8 mouse cellular contexts compared by ENCODE assay signal in the genomic region with DNA sequence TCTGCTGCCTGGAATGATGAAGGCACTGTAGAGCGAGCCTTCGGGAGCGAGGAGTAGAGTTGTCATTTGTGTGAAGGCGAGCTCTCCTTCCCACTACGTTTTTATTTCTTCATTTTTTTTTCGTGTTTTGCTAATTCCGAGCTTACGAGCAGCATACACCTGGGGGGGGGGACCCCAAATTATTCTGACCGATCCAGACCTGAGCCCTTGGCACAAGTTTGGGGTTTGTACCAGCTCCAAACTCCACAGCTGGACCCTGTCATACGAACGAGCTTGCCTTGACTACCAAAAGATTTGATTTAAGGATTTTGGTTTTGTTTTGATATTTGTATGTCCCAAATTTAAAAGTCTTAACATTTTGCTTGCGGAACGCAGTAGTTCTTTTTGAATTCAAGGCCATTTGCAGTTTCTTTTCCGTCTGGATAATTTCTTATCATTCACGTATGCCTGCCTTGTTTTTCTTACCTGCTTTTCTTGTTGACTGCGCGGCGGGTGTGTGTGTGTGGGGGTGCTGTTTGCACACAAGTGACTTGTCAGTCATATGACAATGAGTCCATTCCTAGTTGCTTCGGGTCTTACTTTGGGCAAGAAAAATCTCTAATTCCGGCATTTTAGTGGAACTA. TPM values are rescaled to one million over a fixed set of nuclear protein-coding genes. Genes with fewer than 3 reads are reported as not detected.
A peak's percentile ranks its signal among the peaks of the same experiment; 100 is the strongest.
DNase-seq lines count a peak whose midpoint lies in the region; ATAC-seq and TF ChIP-seq lines count a peak whose summit lies in the region.

No protein-coding gene starts in this region.

- no peaks in the 10 kb centered on the region for H3K9me3 ChIP-seq in MEL (replicated peaks; ENCODE audit: insufficient read depth, low read length)
- no peaks in the 10 kb centered on the region for H3K9me3 ChIP-seq in heart, embryonic 15.5 days (replicated peaks)
- H3K9me3 ChIP-seq in lung, embryonic 16.5 days (ENCODE audit: control insufficient read depth, low read length) = no peaks in the 10 kb centered on the region

- peak; percentile 69 to 73 for DNase-seq in B cell, adult 2 months
- peak; percentile 64 for DNase-seq in MEL (ENCODE audit: low read depth, low spot score)
- peak; percentile 57 for DNase-seq in embryo, embryonic 10 days (ENCODE audit: low spot score)
- peak; percentile 71 for DNase-seq in kidney, postnatal 10 days
- peak; percentile 22 to 46 for DNase-seq in spleen, postnatal 10 days (ENCODE audit: low spot score in 2 of 2)
- no peak for DNase-seq in urinary bladder, postnatal 4 days (ENCODE audit: low spot score in 2 of 2)

- H3K4me1 ChIP-seq in MEL (ENCODE audit: control insufficient read depth in 1 of 2, insufficient read depth in 2 of 2, low read length in 2 of 2) = peaks cover 0 to 10% of the 10 kb centered on the region in 2 experiments; a peak in 2 of 4 replicates
- peaks cover 30% of the 10 kb centered on the region for H3K4me1 ChIP-seq in heart, embryonic 15.5 days (replicated peaks)
- H3K4me1 ChIP-seq in lung, embryonic 16.5 days (replicated peaks; ENCODE audit: control insufficient read depth, insufficient read depth, low read length) = peaks cover 21% of the 10 kb centered on the region

- H3K27me3 ChIP-seq in MEL (ENCODE audit: control insufficient read depth in 1 of 2, insufficient read depth in 2 of 2, low read length in 2 of 2) = no peaks in the 10 kb centered on the region
- H3K27me3 ChIP-seq in heart, embryonic 15.5 days = no peaks in the 10 kb centered on the region
- H3K27me3 ChIP-seq in lung, embryonic 16.5 days (ENCODE audit: control insufficient read depth, insufficient read depth, low read depth, low read length) = no peaks in the 10 kb centered on the region

- peak overlapping the region; percentile 75 for H3K9ac ChIP-seq in MEL (ENCODE audit: control insufficient read depth, low read depth, low read length, poor library complexity, severe bottlenecking)
- H3K9ac ChIP-seq in heart, embryonic 15.5 days = peak overlapping the region; percentile 78
- peak overlapping the region; percentile 79 for H3K9ac ChIP-seq in lung, embryonic 16.5 days (ENCODE audit: low read length)

- under 1% methylated on average over 20 of the region's 20 CpGs for WGBS in heart, embryonic 15.5 days
- WGBS in lung, embryonic 16.5 days = under 1% methylated on average over 20 of the region's 20 CpGs

- H3K27ac ChIP-seq in MEL (ENCODE audit: control insufficient read depth, low read depth, low read length) = peak overlapping the region; percentile 67
- peak overlapping the region; percentile 96 for H3K27ac ChIP-seq in heart, embryonic 15.5 days
- peak overlapping the region; percentile 99 for H3K27ac ChIP-seq in lung, embryonic 16.5 days (ENCODE audit: low read length)

- no peak for TF ChIP-seq CTCF in MEL (IDR thresholded peaks at IDR 0.05 in 2 of 3, conservative IDR thresholded peaks at IDR 0.05 in 1 of 3; ENCODE audit: control insufficient read depth in 1 of 3, insufficient read depth in 1 of 3, low read depth in 2 of 3, low read length in 3 of 3, poor library complexity in 1 of 3, severe bottlenecking in 1 of 3)

- no peak for TF ChIP-seq EP300 in MEL (IDR thresholded peaks at IDR 0.05; ENCODE audit: low read depth in 1 of 2, low read length in 2 of 2)

- peak overlapping the region; percentile 73 for H3K4me2 ChIP-seq in heart, embryonic 15.5 days
- peak overlapping the region; percentile 59 for H3K4me2 ChIP-seq in lung, embryonic 16.5 days (ENCODE audit: low read depth, low read length)

- TF ChIP-seq RAD21 in MEL (IDR thresholded peaks at IDR 0.05; ENCODE audit: low read depth, low read length) = no peak

- H3K36me3 ChIP-seq in MEL (ENCODE audit: control insufficient read depth in 1 of 2, insufficient read depth in 2 of 2, low read length in 2 of 2) = peaks cover 0 to 7% of the 10 kb centered on the region in 2 experiments; a peak in 3 of 4 replicates
- H3K36me3 ChIP-seq in heart, embryonic 15.5 days = peaks cover 22% of the 10 kb centered on the region
- peaks cover 22% of the 10 kb centered on the region for H3K36me3 ChIP-seq in lung, embryonic 16.5 days (ENCODE audit: control insufficient read depth, insufficient read depth, low read length)

- peak overlapping the region; percentile 71 to 97 for H3K4me3 ChIP-seq in MEL (ENCODE audit: control insufficient read depth in 1 of 2, insufficient read depth in 1 of 2, low read depth in 2 of 2, low read length in 2 of 2)
- H3K4me3 ChIP-seq in heart, embryonic 15.5 days = peak overlapping the region; percentile 69
- H3K4me3 ChIP-seq in lung, embryonic 16.5 days (ENCODE audit: low read length) = peak overlapping the region; percentile 83

- H3K79me2 ChIP-seq in MEL (ENCODE audit: control insufficient read depth, insufficient read depth, low read length, poor library complexity) = peaks cover 7% of the 10 kb centered on the region

- TF ChIP-seq POLR2A in MEL (IDR thresholded peaks at IDR 0.05; ENCODE audit: control insufficient read depth in 1 of 2, insufficient read depth in 1 of 2, low read depth in 1 of 2, low read length in 2 of 2, poor library complexity in 1 of 2) = no peak

- no peak for ATAC-seq in heart, embryonic 15.5 days (replicated peaks; ENCODE audit: insufficient number of reproducible peaks, insufficient read depth, low FRiP score, low read depth)
- no peak for ATAC-seq in lung, embryonic 16.5 days (ENCODE audit: low read depth)

TF ChIP-seq in MEL, 35 proteins besides CTCF, POLR2A, EP300 and RAD21:
- TF ChIP-seq TAL1 (IDR thresholded peaks at IDR 0.05; ENCODE audit: low read length) (no peak), USF1 (IDR thresholded peaks at IDR 0.05; ENCODE audit: low read depth, low read length) (peak; percentile 44; the same call in 1 of the 2 replicates), RCOR1 (IDR thresholded peaks at IDR 0.05; ENCODE audit: low read depth, low read length) (no peak), MAFK (IDR thresholded peaks at IDR 0.05; ENCODE audit: borderline replicate concordance, low read depth, low read length) (no peak), BHLHE40 (IDR thresholded peaks at IDR 0.05; ENCODE audit: borderline replicate concordance, low read depth, low read length) (no peak), MXI1 (IDR thresholded peaks at IDR 0.05; ENCODE audit: low read depth, low read length) (0 out of 2 replicates have a peak, but pooled peaks have one; percentile 49), ZNF384 (IDR thresholded peaks at IDR 0.05; ENCODE audit: low read depth, low read length) (no peak), SIN3A (IDR thresholded peaks at IDR 0.05; ENCODE audit: low read length) (peak; percentile 62; the same call in 1 of the 2 replicates), ETS1 (IDR thresholded peaks at IDR 0.05; ENCODE audit: low read depth, low read length) (peak; percentile 51; the same call in 1 of the 2 replicates)

RNA-seq across cellular contexts. Expression of gene Klf6, which starts 0.8 kb away (rescaled TPM):
- total RNA-seq in MEL (2012; rRNA removed) = 2.0 and 4.6 TPM in 2 replicates
- polyA plus RNA-seq in MEL (2012; ENCODE audit: insufficient read depth in 1 of 2, insufficient read length in 2 of 2, low read depth in 1 of 2, low replicate concordance in 2 of 2, missing spikeins in 1 of 2) = 1 to 10 TPM in 1 of 2 experiments, not detected in 1; 4.6 TPM
- 75.0 and 80.9 TPM in 2 replicates for polyA plus RNA-seq in heart, embryonic 15.5 days (2015; fragmentation: Nextera tagmentation; extraction: Ambion mirVana)
- 86.9 and 95.5 TPM in 2 replicates for polyA plus RNA-seq in lung, embryonic 16.5 days (2015; fragmentation: Nextera tagmentation; extraction: Ambion mirVana)

Comparison
In these comparisons a context has a peak if more than half of its experiments do, and no peak if none do; other contexts are left out.
1. DNase-seq: peak in B cell, adult 2 months (2 of 2), MEL (single experiment), embryo, embryonic 10 days (single experiment), kidney, postnatal 10 days (single experiment) and spleen, postnatal 10 days (2 of 2); none in urinary bladder, postnatal 4 days (0 of 2).
2. Peak in every context shown above with its lines, with median percentiles within 50 percentile points of each other: H3K27ac ChIP-seq, H3K4me3 ChIP-seq and H3K9ac ChIP-seq.